Mouse (Mus musculus): Measurements from ENCODE around the gene Csnk2a1.

- TF ChIP-seq TAL1 (IDR thresholded peaks at IDR 0.05; ENCODE audit: low read length) (no peak), GATA1 (IDR thresholded peaks at IDR 0.05; ENCODE audit: low read length) (no peak)
These were observed 39.5 kb upstream of the Csnk2a1 start for GRCm38 (mm10) chr2:152187132-152187531.
